Mouse (Mus musculus): ENCODE results near the gene Inf2. TPM values are rescaled to one million over a fixed set of nuclear protein-coding genes. Genes with fewer than 3 reads are reported as not detected.

The Inf2 gene
- total RNA-seq, 1 experiment from 2014 or later: 5.6 TPM

DNA sequence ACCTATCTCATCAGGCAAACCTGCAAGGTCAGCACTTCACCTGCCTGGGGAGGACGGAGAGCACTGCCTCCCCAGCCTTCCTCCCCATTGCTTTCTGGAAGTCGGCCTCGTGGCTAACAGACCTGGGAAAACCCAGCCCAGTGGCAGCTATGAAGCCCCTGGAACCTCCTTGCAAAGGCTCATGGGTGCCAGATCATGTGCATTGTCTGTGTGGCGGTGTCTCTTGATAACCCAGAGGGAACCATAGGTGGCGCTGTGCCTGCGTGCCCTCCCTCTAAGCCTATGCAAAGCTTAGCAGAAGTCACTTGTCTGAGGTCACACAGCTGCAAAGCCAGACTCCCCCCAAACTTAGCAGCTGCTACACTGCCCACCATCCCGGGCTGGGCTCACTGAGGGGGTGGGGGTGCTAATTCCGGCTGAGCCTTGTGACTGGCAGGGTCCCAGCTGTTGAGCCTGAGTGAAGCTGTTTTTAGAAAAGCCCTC, 29.4 kb downstream of the Inf2 start:
- ATAC-seq (replicated peaks; ENCODE audit: insufficient number of reproducible peaks, low FRiP score, low TSS enrichment, poor library complexity, severe bottlenecking): peak; percentile 33

DNA sequence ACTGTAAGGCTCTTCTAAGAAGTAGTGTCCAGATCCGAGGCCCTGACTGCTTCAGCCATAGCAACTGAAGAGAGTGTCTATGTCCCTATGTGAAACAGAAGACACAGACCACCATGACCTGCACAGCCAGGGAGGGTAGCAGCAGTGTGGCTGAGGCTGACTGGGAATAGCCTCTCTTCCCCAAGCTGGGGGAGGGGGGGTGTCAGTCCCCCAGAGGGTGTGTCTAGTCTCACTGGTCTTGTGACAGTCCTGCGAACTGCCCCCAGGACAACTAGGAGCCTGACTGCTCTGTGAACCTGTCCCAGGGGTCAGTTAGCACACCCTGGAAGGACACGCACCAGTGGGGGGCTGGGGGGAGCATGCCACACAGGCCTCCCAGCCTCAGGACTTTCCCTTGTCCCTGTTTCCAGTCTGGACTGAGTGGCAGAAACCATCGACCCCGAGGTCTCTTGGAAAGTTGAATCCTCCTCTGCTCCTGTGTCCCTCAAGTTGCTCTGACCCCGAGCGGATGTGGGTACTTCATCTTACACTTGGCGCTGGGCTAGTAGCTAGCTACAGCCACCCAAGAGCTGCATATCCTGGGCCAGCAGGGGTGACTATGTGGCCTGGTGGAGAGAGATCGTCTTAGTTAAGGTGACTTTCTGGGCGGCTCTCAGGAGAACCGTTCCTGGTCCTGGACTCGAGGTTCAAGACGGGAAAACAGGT, 30.5 kb downstream of the Inf2 start:
- ATAC-seq (replicated peaks; ENCODE audit: insufficient number of reproducible peaks, low FRiP score, low TSS enrichment, poor library complexity, severe bottlenecking): no peak

- ATAC-seq (replicated peaks; ENCODE audit: insufficient number of reproducible peaks, low FRiP score, low TSS enrichment, poor library complexity, severe bottlenecking): peak; percentile 40
These were observed 31.2 kb downstream of the Inf2 start, which contains the start of gene Adssl1 for GRCm38 (mm10) chr12:112619686-112620353. Gene Adssl1 (plus strand): TSS chr12:112620045.

- ATAC-seq (replicated peaks; ENCODE audit: insufficient number of reproducible peaks, low FRiP score, low TSS enrichment, poor library complexity, severe bottlenecking): no peak
These were observed 31.9 kb downstream of the Inf2 start for GRCm38 (mm10) chr12:112620354-112621061.

GRCm38 (mm10) chr12:112621900-112622299, 33.3 kb downstream of the Inf2 start:
- no peak for ATAC-seq (replicated peaks; ENCODE audit: insufficient number of reproducible peaks, low FRiP score, low TSS enrichment, poor library complexity, severe bottlenecking)

- ATAC-seq (replicated peaks; ENCODE audit: insufficient number of reproducible peaks, low FRiP score, low TSS enrichment, poor library complexity, severe bottlenecking): 0 out of 2 replicates have a peak, but pooled peaks have one; percentile 20
These were observed 35.2 kb downstream of the Inf2 start for GRCm38 (mm10) chr12:112623742-112624141.

DNA sequence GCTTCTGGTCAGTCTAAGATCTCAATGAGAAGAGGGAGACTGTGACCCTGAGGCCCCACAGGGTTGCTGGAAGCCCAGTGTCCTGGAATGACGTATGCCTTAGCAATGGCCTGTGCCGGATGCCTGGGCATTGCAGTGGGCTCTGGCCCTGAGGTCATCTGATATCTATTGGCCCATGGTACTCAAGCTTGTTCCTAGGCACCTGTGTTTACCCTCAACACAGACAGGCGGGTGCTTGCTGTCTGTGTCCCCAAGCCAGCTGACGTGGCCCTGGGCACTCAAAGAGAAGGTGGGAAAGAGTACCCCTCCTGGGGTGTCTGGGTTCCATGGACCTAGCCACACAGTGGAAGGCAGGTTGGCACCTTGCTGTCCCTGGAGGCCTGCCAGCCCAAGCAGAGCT, 37.1 kb downstream of the Inf2 start:
- ATAC-seq (replicated peaks; ENCODE audit: insufficient number of reproducible peaks, low FRiP score, low TSS enrichment, poor library complexity, severe bottlenecking): no peak

DNA sequence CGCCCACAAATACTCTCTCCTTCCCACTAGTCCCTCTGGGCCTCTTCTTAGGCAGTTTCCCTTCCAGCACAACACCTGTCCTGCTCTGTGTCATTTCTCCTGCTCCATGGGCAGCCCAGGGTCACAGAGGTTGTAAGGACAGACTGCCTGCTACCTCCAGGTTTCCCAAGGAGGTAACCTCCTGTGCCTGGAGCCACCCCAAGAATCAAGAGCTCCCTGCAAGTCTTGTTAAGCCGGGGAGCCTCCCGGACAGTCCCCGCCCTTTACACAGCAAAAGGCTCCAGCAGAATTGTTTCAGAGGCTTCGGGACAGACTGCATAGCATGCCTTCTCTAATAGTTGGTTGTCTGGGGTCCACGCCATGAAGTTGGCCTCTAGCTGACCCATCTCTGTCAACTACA, 37.9 kb downstream of the Inf2 start:
- no peak for ATAC-seq (replicated peaks; ENCODE audit: insufficient number of reproducible peaks, low FRiP score, low TSS enrichment, poor library complexity, severe bottlenecking)

- ATAC-seq (replicated peaks; ENCODE audit: insufficient number of reproducible peaks, low FRiP score, low TSS enrichment, poor library complexity, severe bottlenecking): no peak
These were observed 38.7 kb downstream of the Inf2 start for GRCm38 (mm10) chr12:112627097-112627881.

DNA sequence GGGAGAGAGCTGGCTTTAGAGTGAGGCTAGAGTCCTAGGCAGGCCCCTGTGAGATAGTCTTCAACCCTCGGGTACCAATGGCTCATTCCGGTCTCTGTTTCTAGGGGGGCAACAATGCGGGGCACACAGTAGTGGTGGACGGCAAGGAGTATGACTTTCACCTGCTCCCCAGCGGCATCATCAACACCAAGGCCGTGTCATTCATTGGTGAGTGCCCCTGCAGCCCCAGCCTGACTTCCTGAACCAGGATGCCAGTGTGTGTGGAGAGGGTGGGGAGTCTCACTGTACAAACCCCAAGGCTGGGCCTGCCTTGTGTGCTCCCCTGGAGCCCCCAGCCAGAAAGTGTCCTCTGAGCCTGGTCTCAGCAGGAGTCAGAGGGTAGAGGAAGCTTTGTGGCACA, 39.6 kb downstream of the Inf2 start:
- ATAC-seq (replicated peaks; ENCODE audit: insufficient number of reproducible peaks, low FRiP score, low TSS enrichment, poor library complexity, severe bottlenecking): no peak

GRCm38 (mm10) chr12:112628928-112629721, 40.5 kb downstream of the Inf2 start:
- peak; percentile 68 for ATAC-seq (replicated peaks; ENCODE audit: insufficient number of reproducible peaks, low FRiP score, low TSS enrichment, poor library complexity, severe bottlenecking)

- no peak for ATAC-seq (replicated peaks; ENCODE audit: insufficient number of reproducible peaks, low FRiP score, low TSS enrichment, poor library complexity, severe bottlenecking)
These were observed 41.4 kb downstream of the Inf2 start for GRCm38 (mm10) chr12:112630029-112630428.

- ATAC-seq (replicated peaks; ENCODE audit: insufficient number of reproducible peaks, low FRiP score, low TSS enrichment, poor library complexity, severe bottlenecking): no peak
These were observed 42.2 kb downstream of the Inf2 start for GRCm38 (mm10) chr12:112630796-112631195.

DNA sequence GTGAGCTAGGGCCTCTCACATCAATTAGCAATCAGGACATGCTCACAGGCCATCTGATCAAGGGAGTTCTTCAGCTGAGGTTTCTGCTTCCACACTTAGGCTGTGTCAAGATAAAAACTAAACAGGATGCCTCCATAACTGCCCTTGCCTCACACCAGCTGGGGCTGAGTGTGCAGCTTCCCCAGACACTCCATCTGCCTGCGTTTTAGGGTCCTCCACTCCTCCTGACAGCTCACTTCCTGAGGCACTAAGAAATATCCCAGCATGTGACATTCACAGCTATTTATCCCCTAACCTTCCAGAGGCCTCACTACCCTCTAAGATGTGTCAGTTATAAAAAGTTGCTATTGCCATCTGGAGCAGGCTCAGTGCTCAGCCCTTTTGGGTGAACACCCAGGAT, 42.9 kb downstream of the Inf2 start:
- ATAC-seq (replicated peaks; ENCODE audit: insufficient number of reproducible peaks, low FRiP score, low TSS enrichment, poor library complexity, severe bottlenecking): no peak

DNA sequence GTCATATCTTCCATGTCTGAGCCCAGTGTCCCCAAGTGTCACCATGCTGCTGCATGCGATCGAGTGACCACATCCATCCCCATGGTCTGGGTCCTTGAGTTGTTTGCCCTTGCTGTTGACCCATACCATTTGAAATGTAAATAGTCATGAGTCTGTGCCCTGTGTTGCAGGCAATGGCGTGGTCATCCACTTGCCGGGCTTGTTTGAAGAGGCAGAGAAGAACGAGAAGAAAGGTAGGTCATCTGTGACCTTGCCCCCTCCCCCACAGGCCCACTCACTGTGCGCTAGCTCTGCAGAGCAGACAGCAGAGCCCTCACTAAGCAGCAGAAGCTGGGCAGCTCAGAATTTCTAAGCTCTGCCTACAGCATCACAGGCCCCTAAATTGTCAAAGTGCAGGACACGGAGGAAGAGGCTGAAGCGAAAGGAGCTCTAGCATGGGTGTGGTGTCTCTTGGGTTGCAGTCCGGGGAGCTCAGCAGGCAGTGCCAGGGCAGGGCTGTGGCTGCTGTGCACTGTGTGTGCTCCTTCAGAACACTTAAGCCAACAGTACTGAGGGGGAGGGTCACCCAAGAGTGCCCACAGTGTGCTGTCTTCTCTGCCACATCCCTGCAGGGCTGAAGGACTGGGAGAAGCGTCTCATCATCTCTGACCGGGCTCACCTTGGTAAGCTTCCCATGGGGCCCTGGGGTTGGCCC, 43.6 kb downstream of the Inf2 start:
- 0 out of 2 replicates have a peak, but pooled peaks have one; percentile 7 for ATAC-seq (replicated peaks; ENCODE audit: insufficient number of reproducible peaks, low FRiP score, low TSS enrichment, poor library complexity, severe bottlenecking)

GRCm38 (mm10) chr12:112632907-112633306, 44.3 kb downstream of the Inf2 start:
- ATAC-seq (replicated peaks; ENCODE audit: insufficient number of reproducible peaks, low FRiP score, low TSS enrichment, poor library complexity, severe bottlenecking): peak; percentile 30

- ATAC-seq (replicated peaks; ENCODE audit: insufficient number of reproducible peaks, low FRiP score, low TSS enrichment, poor library complexity, severe bottlenecking): no peak
These were observed 45.1 kb downstream of the Inf2 start for GRCm38 (mm10) chr12:112633686-112634085.
